Mouse (Mus musculus) heart, adult 2 months (tissue): Measurements from ENCODE around the gene Rpp25. TPM values are rescaled to one million over a fixed set of nuclear protein-coding genes. Genes with fewer than 3 reads are reported as not detected.

Experiments
- DNase-seq, 2 experiments: peaks; one replicate each; pipeline ENCODE4 v3.0.0; 2021
- H3K27ac ChIP-seq: fragments of 200-600 bp; 2 replicates; pipeline ENCODE4 v1.8.1; 2022
- H3K27me3 ChIP-seq: fragments of 200-500 bp; 2 replicates; pipeline ENCODE4 v1.6.1; 2012; ENCODE audit warnings: mild to moderate bottlenecking, low read length, inconsistent platforms, mixed read lengths; ENCODE audit not compliant: control insufficient read depth, insufficient read depth
- H3K36me3 ChIP-seq: fragments of 200-500 bp; 2 replicates; pipeline ENCODE4 v1.6.1; 2012; ENCODE audit warnings: low read length, inconsistent platforms; ENCODE audit not compliant: control insufficient read depth, insufficient read depth
- H3K4me1 ChIP-seq: fragments of 200-500 bp; 2 replicates; pipeline ENCODE4 v1.6.1; 2011; ENCODE audit warnings: low read length; ENCODE audit not compliant: control insufficient read depth, insufficient read depth
- H3K4me3 ChIP-seq: fragments of 200-600 bp; 2 replicates; pipeline ENCODE4 v1.8.1; 2022
- H3K79me2 ChIP-seq: fragments of 200-500 bp; replicated peaks from 2 replicates; pipeline ENCODE4 v1.6.1; 2012; ENCODE audit warnings: mild to moderate bottlenecking, inconsistent platforms, low read length, moderate library complexity, mixed read lengths; ENCODE audit not compliant: control insufficient read depth, insufficient read depth
- H3K9ac ChIP-seq: fragments of 200-500 bp; 2 replicates; pipeline ENCODE4 v1.6.1; 2012; ENCODE audit warnings: low read depth, mild to moderate bottlenecking, control low read depth, inconsistent platforms, low read length, mixed read lengths
- CTCF ChIP-seq: fragments of 200-600 bp; IDR thresholded peaks from 2 replicates; pipeline ENCODE4 v1.8.1; 2022; ENCODE audit warnings: antibody characterized with exemption, mild to moderate bottlenecking, moderate library complexity
- EP300 ChIP-seq: fragments of 200-500 bp; IDR thresholded peaks from 2 replicates; pipeline ENCODE4 v1.6.1; 2011; ENCODE audit warnings: low read depth, low read length, control low read depth; ENCODE audit not compliant: insufficient read depth
- POLR2A ChIP-seq: fragments of 200-500 bp; IDR thresholded peaks from 2 replicates; pipeline ENCODE4 v1.6.1; 2011; ENCODE audit warnings: mild to moderate bottlenecking, low read depth, low read length, control low read depth; ENCODE audit not compliant: insufficient read depth
- WGBS: fragments of 180-500 bp; shearing (Covaris S2); methylation state at CpG from one replicate; pipeline ENCODE4 v1.1.7; 2018; 5-methylcytosine and 5-hydroxymethylcytosine counted together
- intact Hi-C: fragments of 180-260 bp; cut with DNase I; formaldehyde crosslinking; loops from one replicate; pipeline ENCODE4 v1.15.1; 2025
- polyA plus RNA-seq: library from polyadenylated mRNA; depleted of rRNA; stranded (reverse); fragments of >200 nt; gene quantifications from 2 replicates; pipeline ENCODE4 v1.2.3, GENCODE M21; 2012
- total RNA-seq, 2 experiments: library from RNA; stranded (reverse); gene quantifications; 2 replicates each; pipeline ENCODE4 v1.2.3; 2021

Rpp25 gene
- total and polyA plus RNA-seq, 3 experiments = 1.6 to 2.1 (median 1.6) TPM

GRCm38 (mm10) chr9:57521056-57521911, 17.5 kb downstream of the Rpp25 start, which contains the start of gene Cox5a:
Cox5a (plus strand) TSS chr9:57521274.
- peaks cover 3% of the 10 kb centered on the region for H3K79me2 ChIP-seq
- H3K27me3 ChIP-seq = no peaks in the 10 kb centered on the region
- peak within 1 kb of the TSS; percentile 95 for H3K9ac ChIP-seq
- peak within 1 kb of the TSS; percentile 92 for H3K4me3 ChIP-seq
- H3K4me1 ChIP-seq = peaks cover 7% of the 10 kb centered on the region
- H3K36me3 ChIP-seq = peaks cover 23% of the 10 kb centered on the region
- intact Hi-C loops = loop anchor here (5.0 to 10.0 kb wide), 3 partner anchors 136 to 586 kb away; partner anchors contain the start of gene Imp3
- TF ChIP-seq POLR2A (peak; percentile 93), CTCF (no peak), EP300 (peak; percentile 75; the same call in 1 of the 2 replicates)
- under 1% methylated on average over 95 of the region's 95 CpGs for WGBS
- H3K27ac ChIP-seq = peak within 1 kb of the TSS; percentile 99
- peak; percentile 97 to 99 for DNase-seq

GRCm38 (mm10) chr9:57522114-57522860, 18.5 kb downstream of the Rpp25 start:
- peaks cover 7% of the 10 kb centered on the region for H3K4me1 ChIP-seq
- TF ChIP-seq EP300 (no peak), POLR2A (no peak), CTCF (no peak)
- no peaks in the 10 kb centered on the region for H3K27me3 ChIP-seq
- DNase-seq = no peak
- peak overlapping the region; percentile 95 for H3K9ac ChIP-seq
- H3K36me3 ChIP-seq = peaks cover 28% of the 10 kb centered on the region
- peak overlapping the region; percentile 92 for H3K4me3 ChIP-seq
- intact Hi-C loops = loop anchor here (5.0 to 10.0 kb wide), 3 partner anchors 135 to 587 kb away; partner anchors contain the start of gene Imp3
- H3K79me2 ChIP-seq = peaks cover 3% of the 10 kb centered on the region
- 24% methylated on average over 7 of the region's 7 CpGs for WGBS
- H3K27ac ChIP-seq = peak overlapping the region; percentile 99

- no peaks in the 10 kb centered on the region for H3K27me3 ChIP-seq
- peak overlapping the region; percentile 99 for H3K27ac ChIP-seq
- peaks cover 28% of the 10 kb centered on the region for H3K36me3 ChIP-seq
- no peak for DNase-seq
- intact Hi-C loops = loop anchor here (5.0 to 10.0 kb wide), 3 partner anchors 134 to 588 kb away; partner anchors contain the start of gene Imp3
- peaks cover 3% of the 10 kb centered on the region for H3K79me2 ChIP-seq
- H3K9ac ChIP-seq = peak overlapping the region; percentile 57
- peak overlapping the region; percentile 92 for H3K4me3 ChIP-seq
- TF ChIP-seq CTCF (no peak), EP300 (no peak), POLR2A (no peak)
- peaks cover 8% of the 10 kb centered on the region for H3K4me1 ChIP-seq
- 37% methylated on average over 4 of the region's 4 CpGs for WGBS
Measured at GRCm38 (mm10) chr9:57522861-57523246, 19.0 kb downstream of the Rpp25 start.

- H3K4me3 ChIP-seq = peak overlapping the region; percentile 26; the same call in 1 of the 2 replicates
Measured at GRCm38 (mm10) chr9:57523754-57524153, 19.9 kb downstream of the Rpp25 start.

GRCm38 (mm10) chr9:57524439-57524838, 20.6 kb downstream of the Rpp25 start:
- TF ChIP-seq CTCF (no peak), POLR2A (no peak), EP300 (no peak)

More at GRCm38 (mm10) chr9:57523754-57524153, 19.9 kb downstream of the Rpp25 start:
- DNase-seq = no peak
- TF ChIP-seq CTCF (peak; percentile 93), POLR2A (no peak)
- Histone ChIP-seq H3K27ac (peak overlapping the region; percentile 12; the same call in 1 of the 2 replicates), H3K4me1 (peaks cover 9% of the 10 kb centered on the region), H3K36me3 (peaks cover 34% of the 10 kb centered on the region), H3K27me3 (no peaks in the 10 kb centered on the region), H3K9ac (no peak overlapping the region), H3K79me2 (peaks cover 6% of the 10 kb centered on the region)
- WGBS = 57% methylated on average over 1 of the region's 1 CpGs
- intact Hi-C loops = loop anchor here (2.0 to 10.0 kb wide), 4 partner anchors 15 to 589 kb away; partner anchors contain the start of gene Imp3

More at GRCm38 (mm10) chr9:57524439-57524838, 20.6 kb downstream of the Rpp25 start:
- intact Hi-C loops = loop anchor here (2.0 to 10.0 kb wide), 4 partner anchors 14 to 590 kb away; partner anchors contain the start of gene Imp3
- no peaks in the 10 kb centered on the region for H3K27me3 ChIP-seq
- H3K4me1 ChIP-seq = peaks cover 11% of the 10 kb centered on the region
- DNase-seq = no peak
- peak overlapping the region; percentile 26; the same call in 1 of the 2 replicates for H3K4me3 ChIP-seq
- H3K79me2 ChIP-seq = peaks cover 9% of the 10 kb centered on the region
- H3K36me3 ChIP-seq = peaks cover 41% of the 10 kb centered on the region
- H3K27ac ChIP-seq = peak overlapping the region; percentile 12; the same call in 1 of the 2 replicates
- H3K9ac ChIP-seq = peak overlapping the region; percentile 1; the same call in 1 of the 2 replicates
